Mouse (Mus musculus) erythroblast, embryonic 14.5 days (primary cell): ENCODE measurements around the gene Col4a3.

Experiments
- GATA1 ChIP-seq: IDR thresholded peaks from 2 replicates; pipeline ENCODE4 v1.6.1; 2012; ENCODE audit warnings: low read length, inconsistent platforms, mixed read lengths
- TAL1 ChIP-seq: IDR thresholded peaks from 3 replicates; pipeline ENCODE4 v1.6.1; 2012; ENCODE audit warnings: low read length, inconsistent platforms, mixed read lengths

GRCm38 (mm10) chr1:82687931-82688330 is 101.2 kb downstream of the Col4a3 start:
- TF ChIP-seq GATA1 (no peak), TAL1 (no peak)
